Mouse (Mus musculus) heart, adult 10 weeks (tissue): ENCODE measurements around the gene Iars2. TPM values are rescaled to one million over a fixed set of nuclear protein-coding genes. Genes with fewer than 3 reads are reported as not detected.

Experiments
- polyA plus RNA-seq: library from polyadenylated mRNA; stranded (reverse); fragments of 350-450 nt; fragmentation: Illumina TruSeq; extraction: RNeasy Lipid Tissue Mini Kit (QIAGEN cat#74804); gene quantifications from one replicate; pipeline ENCODE4 v1.2.3, GENCODE M21; 2014; ENCODE audit warnings: low read depth, low replicate concordance

Iars2 gene
- polyA plus RNA-seq = 57.7 TPM

GRCm38 (mm10) chr1:185328721-185329610 lies at the start of gene Iars2:
Gene Iars2 (minus strand): TSS chr1:185329396.

GRCm38 (mm10) chr1:185362677-185363520 lies 33.7 kb upstream of the Iars2 start, which contains the start of gene Eprs:
Gene Eprs (plus strand): TSS chr1:185363044.

GRCm38 (mm10) chr1:185331983-185332430 lies 2.8 kb upstream of the Iars2 start, which contains the start of gene Bpnt1:
Gene Bpnt1 (plus strand): TSS chr1:185332149.

Other genes starting within 250 kb of the Iars2 start
- 14.0 TPM for gene Rab3gap2, start 125.3 kb downstream of the Iars2 start, polyA plus RNA-seq
- gene Bpnt1, start 2.8 kb upstream of the Iars2 start, polyA plus RNA-seq = 25.6 TPM
- gene Eprs, start 33.6 kb upstream of the Iars2 start, polyA plus RNA-seq = 58.5 TPM
- gene Slc30a10, start 125.5 kb upstream of the Iars2 start, polyA plus RNA-seq = not detected